Mouse (Mus musculus) telencephalon, adult 2 months (tissue): ENCODE results near the gene Lhpp.
A peak's percentile ranks its signal among the peaks of the same experiment; 100 is the strongest.
"Not testable (repeated sequence)": the region's sequence is repeated elsewhere in the genome, so short reads cannot be mapped to it uniquely, and the experiment has no call there.

Source experiments
- DNase-seq: peaks from one replicate; pipeline ENCODE4 v3.0.0-alpha.2; 2011; ENCODE audit warnings: low read depth, low spot score

Lhpp gene

DNA sequence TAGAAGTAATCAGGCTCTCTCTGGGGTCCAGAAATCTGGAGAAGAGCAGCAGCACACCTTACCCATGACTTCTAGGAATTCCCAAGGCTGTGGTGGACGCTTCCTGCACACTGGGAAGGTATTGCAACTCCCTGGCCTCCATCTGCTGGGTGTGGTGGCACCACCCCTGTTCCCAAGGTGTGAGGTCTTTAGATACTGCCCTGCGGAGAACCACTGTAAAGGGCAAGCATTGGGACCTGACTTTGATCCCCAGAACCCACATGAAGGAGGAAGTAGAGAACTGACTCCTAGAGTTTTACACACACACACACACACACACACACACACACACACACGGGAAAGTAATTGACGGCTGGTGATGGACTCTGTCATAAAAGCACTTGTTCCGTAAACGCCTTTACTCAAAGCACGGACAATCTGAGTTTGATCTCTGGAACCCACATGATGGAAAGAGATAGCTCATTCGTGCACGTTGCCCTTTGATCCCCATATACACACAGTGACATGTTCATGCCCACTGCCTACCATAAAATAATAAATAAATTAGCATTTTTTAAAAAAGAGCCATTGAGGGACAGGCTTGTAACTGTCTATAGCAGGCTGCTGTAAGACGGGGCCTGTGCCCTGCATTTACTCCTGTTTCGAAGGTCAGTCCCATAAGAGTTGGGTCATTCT lies 34.3 kb downstream of the Lhpp start:
- DNase-seq: no peak

DNA sequence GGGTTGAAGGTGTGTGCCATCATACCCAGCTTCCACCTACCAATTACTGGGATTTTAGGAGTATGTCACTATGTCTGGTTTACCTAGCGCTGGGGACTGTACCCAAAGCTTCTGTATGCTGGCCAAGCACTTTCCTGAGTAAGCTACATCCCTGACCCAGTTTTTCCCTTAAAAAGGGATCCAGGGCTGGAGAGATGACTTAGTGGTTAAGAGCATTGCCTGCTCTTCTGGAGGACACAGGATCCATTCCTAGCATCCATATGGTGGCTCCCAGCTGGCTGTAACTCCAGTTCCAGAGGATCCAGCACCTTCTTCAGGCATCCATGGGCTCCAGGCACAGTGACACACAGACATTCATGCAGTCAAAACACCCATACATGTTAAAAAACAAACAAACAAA lies 36.1 kb downstream of the Lhpp start:
- peak; percentile 19 for DNase-seq

DNA sequence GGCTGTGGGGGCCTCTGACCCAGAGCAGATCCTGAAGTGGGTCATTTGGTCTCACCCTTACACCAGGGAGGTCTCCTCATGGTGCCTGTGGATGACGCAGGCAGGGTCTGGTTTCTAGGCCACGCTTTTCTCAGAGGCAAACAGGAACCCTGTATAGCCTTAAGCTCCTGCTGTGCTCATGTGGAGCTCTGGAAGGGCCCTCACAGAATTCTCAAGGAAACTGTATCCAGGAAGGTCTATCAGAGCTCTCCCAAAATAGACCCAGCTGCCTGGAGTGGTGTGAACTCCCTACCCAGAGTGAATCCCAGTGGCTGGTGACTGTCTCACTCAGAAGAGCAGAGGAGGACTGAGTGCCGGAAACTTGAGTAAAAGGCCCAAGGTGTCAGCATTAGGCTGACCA lies 44.0 kb downstream of the Lhpp start:
- no peak for DNase-seq

DNA sequence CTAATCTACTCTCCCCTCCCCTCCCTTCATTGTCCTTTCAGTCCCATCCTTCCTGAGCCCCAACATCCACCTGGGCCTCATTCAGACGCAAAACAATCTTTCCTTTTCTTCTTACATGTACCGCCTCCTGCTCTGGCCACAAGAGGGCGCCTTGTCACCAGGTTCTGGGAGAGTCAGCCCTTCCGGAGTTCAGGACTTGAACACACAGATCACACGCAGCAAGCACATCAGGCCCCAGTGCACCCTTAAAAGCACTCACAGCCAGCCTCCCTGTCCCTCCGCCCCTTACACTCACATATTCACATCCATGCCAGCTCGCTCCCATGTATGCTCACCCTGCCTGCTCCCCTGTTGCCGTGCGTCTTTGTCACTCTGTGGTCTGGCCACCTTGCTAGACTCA lies 45.6 kb downstream of the Lhpp start:
- DNase-seq: peak; percentile 81

DNA sequence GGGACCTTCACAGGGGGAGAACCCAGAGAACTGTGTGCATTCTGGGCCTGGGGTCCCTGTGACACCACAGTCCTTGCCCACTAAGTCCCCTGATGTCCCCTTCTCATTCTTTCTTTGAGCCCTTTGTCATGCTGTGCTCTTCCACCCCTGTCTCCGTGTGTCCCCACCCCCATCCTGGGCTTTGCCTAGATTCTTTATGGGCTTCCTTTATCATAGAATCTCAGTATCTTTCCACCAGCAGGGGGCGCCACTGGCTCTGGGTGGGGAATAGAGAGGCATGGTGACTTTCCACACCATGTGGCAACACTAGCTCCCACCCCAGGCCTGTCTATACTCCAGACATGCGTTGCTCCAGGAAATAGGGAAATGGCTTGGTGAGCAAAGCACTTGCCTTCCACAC lies 46.1 kb downstream of the Lhpp start:
- peak; percentile 60 for DNase-seq

DNA sequence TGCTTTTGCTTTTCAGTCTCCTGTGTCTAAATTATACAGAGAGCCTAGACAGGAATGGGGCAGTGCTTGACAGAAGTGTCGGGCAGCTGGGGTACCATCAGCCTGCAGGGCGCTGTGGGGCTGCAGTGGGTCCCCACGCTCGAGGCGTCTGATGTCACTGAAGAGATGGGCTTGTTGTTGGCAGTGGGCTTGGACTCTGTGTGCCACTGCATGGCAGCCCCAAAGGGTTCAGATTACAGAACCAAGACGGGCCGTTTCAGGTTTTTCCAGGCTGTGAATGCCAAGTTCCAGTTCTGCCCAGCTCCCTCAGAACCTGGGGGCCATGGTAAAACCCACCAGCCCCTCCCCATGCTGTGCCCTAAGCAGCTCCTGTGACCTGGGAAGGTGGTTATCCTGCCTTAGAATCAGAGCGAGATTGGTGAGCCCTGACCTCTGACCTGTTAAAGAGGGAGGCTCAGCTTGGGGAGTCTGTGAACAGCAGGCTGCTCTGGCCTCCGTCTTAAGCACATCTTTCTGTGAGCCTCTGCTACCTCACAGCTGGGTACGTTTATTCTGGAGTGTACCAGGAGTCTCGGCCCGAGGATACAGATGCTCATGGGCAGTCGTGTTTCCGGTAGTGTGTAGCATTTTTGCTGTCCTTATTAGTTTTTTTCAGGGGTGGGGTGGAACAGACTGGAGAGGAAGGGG lies 47.1 kb downstream of the Lhpp start:
- no peak for DNase-seq

DNA sequence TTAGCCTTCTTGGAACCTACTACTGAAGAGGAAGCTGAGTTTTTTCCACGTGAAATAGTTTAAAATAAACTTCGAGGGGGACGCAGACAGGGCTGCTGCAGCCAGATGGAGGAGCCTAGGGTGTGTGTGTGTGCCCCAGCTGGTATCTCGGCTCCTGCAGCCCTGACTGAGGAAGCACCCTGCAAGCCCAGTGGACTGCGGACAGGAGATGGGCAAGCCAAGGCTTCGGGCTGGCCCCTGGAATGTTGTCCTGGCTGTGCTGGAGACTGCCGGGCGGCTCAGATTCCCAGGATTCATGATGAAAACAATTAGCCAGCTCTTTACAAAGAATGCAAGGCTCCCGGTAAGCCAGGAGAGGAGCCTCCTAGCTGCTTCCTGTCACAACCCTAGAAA lies 47.6 kb downstream of the Lhpp start:
- DNase-seq: no peak

DNA sequence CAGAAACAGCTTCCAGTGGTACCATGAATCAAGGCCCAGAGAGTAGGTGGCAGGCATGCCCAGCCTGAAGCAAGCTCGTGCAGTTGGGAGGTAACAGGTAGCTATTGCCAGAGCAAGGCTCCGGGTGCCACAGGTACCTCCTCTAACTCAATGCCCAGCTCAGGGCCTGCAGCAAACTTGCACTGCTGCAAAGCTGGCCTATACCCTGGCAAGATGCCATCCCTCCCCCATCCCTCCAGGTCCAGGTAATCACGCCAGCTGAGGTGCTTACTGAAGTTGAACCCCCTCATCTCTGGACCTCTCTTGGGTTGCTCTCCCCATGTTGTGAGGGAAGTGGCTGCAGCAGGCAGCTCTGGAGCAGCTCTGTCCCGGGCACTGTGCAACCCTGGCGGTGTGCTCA lies 48.2 kb downstream of the Lhpp start:
- no peak for DNase-seq

DNA sequence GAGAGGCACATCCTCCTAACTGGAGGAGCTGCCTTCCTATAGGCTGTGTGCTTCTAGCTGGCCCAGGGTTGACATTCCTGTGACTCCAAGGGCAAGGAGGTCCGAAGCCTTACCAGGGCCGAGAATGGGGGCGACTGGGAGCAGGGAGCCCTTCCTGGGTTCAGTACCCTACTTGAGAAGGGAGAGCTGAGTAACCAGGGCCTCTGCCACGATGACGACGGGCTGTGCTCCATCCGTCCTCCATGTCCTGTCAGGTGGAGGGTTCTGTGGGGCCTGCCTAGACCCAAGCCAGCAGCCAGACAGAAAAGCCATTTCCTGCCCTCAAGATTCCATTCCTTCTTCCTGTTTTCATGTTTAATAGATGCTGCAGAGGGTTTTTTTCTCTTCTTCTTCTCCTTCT lies 49.2 kb downstream of the Lhpp start:
- DNase-seq: no peak

DNA sequence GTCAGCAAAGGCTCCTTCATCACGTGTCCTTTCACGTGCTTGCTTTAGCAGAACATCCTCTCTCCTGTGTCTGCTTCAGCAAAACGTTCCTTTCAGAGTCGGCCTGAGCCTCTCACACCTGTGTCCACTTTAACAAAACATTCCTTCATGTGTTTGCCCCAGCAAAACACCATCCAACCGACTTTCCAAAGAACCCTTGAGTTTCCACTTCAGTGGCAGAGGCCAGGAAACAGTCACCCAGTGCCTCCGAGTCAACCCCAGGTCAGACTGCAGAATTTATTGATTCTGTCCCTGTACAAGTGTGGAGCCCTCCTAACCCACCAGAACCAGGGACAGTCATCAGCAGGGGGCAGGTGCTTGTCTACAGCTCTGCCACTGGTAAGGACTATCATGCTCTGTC lies 52.4 kb downstream of the Lhpp start:
- not testable (repeated sequence) for DNase-seq

DNA sequence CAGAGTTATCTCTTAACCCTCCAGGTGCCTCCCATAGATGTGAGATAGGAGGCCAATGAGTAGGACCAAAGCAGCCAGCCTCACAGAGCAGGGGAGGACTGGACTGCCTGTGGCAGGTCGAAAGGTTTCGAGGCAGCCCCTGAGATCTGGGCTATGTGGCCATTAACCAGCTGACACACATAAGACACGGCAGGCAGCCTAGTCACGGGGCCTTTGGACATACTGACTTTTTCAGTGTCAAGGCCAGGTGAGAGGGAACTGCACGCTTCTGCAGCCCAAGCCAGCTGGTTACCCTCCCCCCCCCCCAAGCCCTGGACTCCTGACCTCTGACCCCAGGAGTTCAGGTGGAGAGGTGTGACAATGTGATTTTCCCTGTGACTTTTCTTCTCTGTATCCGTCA lies 54.4 kb downstream of the Lhpp start:
- no peak for DNase-seq

DNA sequence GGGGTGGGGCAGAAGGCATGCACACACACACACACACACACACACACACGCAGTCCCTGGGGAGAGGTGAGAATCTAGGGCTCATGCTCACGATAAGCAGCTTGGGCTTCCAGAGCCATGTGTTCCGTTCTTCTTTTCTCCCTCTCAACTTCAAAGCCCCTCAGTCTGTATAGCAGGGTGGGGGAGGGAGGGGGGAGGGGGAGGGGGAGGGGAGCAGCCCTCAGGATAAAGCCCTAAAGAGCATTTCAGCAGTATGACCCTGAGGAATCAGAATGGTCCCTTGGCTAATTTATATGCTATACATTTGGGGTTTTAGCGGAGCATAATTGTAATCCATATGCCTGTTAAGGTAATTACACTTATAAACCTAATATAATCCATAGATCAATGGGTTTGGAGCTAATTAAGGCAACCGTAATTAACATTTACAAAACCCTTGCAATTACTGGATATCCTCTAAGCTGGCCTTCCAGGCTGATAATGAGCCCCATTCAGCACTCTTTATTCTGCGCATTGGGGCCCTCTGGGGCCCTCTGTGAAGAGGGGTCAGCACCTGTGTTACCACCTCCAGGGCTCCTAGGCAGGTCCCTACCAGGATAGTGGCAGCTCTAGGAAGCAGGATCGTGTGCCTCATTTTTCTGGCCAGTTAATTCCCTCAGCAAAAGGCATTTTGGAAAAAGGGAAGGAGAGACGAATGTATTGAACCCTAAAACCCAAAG lies 55.4 kb downstream of the Lhpp start:
- DNase-seq: no peak

DNA sequence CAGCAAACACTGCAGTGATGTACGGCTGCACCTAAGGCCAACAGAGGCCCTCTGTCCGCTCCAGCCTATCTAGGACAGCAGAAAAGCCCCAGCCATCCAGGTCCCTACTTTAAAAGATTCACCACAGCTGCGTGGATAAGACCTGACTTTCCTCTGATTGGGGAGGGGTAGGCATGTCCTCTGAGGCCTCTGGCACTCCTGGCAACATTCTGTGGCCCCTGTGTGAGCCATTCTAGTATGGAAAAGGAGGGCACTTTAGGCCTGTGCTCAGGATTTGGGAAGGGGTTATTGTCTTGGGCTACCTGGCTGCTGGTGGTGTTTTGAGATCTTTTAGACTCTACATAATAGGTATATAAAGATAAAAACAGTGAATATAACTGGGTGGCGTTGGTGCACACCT lies 56.1 kb downstream of the Lhpp start:
- DNase-seq: no peak

DNA sequence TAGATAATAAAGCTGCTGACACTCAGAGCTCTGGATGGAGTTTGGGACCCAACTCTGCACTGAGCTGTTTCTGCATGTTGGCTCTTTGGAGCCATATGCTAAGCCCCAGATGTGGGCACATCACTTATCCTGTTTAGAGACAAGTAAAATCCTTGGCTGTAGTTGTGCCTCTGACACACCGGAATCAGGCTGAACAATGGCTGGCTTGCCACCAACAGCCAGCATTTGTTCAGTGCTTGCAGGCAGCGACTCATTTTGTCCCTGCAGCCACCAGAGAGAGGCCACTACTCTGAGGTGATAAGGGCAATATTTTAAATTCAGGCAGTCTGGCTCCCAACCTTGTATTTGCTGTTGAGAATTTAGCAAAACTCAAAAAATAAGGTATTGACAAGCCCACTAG lies 58.2 kb downstream of the Lhpp start:
- DNase-seq: no peak

DNA sequence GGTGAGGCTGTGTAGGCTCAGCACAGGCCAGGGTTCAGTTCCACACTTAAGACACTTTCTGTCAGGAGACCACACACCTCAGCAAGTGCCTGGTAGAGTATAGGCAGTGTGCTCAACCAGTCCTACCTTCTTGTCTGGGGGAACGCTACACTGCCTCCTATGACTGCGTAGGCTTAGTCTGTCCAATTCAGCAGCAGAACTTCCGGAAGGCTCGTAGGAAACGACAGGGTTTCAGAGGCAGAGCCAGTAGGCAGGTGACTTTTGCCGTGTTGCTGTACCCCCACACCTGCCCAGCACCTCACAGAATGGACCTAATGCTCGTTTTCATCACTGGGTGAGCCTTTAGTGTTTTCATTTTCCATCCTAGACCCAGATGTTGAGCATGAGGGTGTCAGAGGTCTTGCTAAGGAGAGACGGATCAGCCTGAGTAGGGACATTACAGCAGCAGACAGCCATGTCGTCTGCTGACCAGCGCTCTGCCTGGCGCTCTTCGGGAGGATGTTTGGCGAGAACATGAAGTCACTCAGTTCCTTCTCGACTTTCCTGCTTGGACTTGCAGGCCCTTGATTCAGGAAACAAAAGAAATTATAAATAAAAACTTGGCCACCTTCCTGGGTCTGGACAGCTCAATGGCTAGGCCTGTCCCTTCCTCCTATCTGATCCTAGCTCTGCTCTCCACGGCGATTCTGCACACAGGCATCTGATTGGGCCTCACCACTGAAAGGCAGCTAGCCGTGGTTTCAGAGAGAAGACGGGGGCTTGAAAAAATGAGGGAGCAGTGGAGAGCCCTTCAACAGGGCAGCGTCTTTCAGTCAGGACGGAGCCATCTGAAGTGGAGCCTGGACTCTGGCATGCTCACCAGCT lies 59.8 kb downstream of the Lhpp start:
- no peak for DNase-seq

DNA sequence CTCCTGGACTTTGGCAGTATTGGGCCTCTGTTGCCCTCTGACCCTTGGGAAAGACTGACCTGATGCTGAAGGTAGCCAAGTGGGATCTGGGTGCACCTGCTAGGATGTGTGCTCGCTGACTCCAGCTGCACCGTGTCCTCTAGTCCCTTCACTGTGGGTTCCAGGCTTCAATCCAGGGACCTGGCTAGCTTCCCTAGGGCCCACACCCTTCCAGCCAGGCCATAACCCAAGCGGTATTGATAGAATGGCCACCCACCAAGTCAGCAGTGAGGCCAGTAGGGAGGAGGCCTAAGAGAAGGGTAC lies 60.4 kb downstream of the Lhpp start:
- DNase-seq: no peak

DNA sequence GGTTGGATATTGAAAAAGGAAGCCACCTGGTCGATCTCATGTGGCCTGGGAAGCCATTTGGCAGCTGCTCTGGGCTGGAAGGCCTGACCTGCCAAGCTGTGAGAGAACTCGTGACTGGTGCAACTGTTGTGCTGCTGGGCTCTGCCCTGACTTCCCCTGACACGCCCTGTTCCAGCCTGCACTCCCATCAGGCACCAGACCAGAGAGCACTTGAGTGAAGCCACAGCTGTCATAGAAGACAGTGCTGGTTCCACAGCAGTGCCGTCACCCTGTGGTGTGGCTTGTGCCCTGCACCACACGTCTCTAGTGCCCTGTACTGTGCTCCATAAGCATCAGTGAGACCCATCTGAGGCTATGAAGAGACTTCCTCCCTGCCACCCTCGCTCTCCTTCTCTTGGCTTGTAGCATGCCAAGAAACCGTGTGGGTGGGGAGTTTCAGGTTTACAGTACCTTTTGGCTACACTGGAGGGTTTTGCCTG lies 62.1 kb downstream of the Lhpp start:
- peak; percentile 36 for DNase-seq

DNA sequence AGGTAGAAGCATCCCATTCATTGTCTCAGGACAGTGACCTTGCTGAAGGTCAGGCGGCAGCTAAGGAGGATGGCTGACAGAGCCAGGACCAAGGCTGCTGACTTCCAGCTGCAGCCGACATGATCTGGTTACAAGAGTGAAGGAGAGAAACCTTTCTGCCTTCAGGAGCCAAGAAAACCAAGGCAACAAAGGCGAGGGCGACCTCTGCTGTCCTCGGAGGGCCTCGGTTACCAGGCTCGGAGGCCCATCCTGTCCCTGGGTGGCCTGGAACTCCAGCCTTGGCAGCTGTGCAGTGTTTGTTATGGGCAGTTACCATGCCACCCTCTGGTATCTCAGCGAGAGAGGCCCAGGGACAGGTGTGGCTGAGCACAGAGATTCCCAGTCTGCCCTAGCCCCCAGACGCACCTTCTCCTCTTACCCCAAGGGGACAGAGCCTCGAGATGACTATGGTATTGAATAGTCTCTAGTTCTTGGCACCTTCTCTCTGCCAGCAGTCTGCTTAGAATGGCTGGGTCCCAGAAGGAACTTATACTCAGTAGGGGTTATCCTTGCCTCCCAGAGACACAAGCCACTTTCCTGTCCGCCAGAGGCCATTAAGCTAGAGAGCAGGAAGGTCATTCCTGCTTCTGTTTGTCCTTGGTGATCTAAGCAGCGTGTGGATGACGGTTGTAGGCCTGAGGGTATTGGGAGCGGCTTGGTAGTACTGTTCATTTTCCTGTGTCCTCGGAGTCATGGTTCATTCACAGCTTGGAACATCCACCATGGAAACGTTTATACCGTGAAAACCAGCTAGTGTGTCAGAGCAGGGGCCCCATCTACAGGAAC lies 63.7 kb downstream of the Lhpp start:
- no peak for DNase-seq

DNA sequence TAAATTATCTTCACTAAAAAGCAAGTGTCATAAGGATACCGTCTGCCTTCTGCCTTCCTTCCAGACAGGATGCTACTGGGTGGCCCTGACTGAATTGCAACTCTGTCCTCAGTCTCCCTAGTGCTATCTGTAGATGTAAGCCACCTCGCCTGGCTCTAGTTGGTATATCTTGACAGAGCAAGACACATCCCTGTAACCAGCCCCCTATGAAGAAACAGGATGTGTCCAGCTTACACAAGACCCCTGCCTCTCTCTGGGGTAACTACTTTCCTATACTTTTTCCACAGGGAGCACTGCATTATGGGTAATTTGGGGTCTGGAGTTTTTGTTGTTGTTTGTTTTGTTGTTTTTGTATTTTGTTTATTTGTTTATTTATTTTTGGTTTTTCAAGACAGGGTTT lies 65.5 kb downstream of the Lhpp start:
- DNase-seq: no peak

DNA sequence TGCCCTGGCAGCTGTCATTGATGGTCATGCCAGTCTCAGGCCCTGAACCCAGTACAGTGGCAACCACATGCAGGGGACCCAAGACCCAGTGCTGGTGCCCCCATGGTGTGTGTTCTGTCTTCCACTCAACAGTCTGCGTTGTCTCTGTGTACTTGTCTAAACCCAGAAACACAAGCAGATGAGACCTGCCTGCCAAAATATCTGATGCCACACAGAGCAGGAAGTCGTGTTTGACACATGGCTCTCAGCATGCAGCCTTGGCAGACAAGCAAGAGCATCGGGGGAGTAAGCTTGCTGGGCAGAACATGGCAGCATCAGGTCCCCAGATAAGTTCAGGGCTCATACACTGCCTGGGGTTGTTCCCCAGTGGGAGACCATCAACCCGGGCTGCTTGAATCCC lies 68.7 kb downstream of the Lhpp start:
- no peak for DNase-seq

DNA sequence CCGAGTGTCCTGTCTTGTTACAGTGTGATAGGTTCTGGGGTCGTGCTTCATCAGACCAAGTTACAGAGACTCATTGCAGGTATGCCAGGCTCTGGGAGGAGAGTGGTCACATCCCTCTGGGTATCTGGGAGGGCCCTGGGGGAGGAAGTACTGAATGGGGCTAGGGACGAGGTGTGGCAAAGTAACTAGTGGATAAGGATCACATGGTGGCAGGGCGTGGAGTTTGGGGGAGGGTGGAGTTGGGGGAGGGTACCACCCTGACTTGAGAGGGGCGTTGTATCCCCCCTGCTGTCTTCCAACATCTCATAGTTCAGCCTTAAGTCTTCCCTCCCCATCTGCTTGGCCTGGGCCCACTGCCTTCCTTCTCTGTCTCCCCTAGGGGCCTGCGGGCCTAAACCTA lies 69.1 kb downstream of the Lhpp start:
- no peak for DNase-seq
